Mouse (Mus musculus) heart, postnatal 36 days (tissue): ENCODE results near the gene Fcho1. TPM values are rescaled to one million over a fixed set of nuclear protein-coding genes. Genes with fewer than 3 reads are reported as not detected.

Source experiments
- DNase-seq, 2 experiments: peaks; one replicate each; pipeline ENCODE4 v3.0.0; 2021 to 2022
- intact Hi-C: fragments of 180-260 bp; cut with DNase I; formaldehyde crosslinking; loops from one replicate; pipeline ENCODE4 v1.15.1; 2025
- total RNA-seq, 2 experiments: library from RNA; stranded (reverse); gene quantifications; 2 replicates each; pipeline ENCODE4 v1.2.3; 2021

Fcho1 gene
- total RNA-seq, 2 experiments from 2014 or later: 0.56 to 1.2 TPM

DNA sequence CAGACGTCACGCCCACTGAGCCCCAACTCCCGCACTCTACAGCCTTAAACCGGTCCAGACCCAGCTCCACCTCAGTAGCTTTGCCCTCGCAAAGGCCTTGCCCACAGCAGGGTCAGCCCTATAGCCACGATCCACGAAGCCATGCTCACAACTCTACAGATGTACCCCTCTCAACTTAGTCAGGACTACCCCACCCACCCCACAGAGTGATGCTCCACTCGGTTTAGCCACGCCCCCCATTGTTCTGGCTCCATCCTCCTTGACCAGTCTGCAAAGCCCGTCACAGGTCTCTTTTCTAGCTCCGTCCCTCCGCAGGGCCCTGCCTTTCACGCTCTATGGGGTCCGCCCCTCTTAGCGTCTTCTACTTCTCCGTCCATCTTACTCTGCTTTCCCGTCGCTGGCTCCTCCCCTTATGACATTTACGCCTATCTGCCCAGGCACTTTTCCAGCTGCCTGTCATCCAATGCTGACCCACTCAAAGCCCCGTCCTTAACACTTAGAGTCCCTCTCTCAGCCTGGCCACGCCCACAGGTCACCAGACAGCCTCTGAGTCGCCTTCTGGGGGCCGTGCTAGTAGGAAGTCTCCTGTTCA is 39.3 kb downstream of the Fcho1 start:
- intact Hi-C loops: no loop called here
- no peak for DNase-seq

DNA sequence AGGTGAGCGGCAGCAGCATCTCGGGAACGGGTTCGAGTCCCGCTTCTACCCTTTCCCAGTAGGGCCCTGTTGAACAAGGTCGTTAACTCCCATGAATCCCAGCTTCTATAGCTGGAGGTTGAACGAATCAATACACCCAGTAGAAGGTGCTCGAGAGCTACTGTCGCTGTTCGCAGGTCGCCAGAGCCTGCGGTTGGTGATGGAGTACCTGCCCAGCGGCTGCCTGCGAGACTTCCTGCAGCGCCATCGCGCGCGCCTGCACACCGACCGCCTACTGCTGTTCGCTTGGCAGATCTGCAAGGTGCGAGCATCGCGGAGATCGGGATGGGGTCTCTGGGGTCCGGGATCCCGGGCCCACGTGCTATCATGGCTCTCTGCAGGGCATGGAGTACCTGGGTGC is 39.9 kb downstream of the Fcho1 start:
- no peak for DNase-seq
- intact Hi-C loops: no loop called here

DNA sequence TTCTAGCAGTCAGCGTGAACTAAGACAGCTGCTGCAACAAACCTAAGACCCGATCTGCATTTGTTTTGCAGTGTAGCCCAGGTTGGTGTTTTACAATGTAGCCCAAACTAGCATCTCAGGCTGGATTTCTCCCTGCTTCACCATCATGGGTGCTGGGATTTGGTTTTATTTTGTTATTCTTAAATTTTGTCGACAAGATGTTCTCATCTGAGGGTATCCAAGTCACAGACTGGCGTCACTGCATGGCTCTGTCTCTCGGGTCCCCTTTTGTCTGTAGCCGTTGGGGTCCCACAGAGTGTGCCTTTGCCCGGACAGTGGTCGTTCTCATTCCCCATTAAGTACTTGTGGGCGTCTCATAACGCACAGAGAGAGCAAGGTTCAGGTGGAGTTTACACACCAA is 40.8 kb downstream of the Fcho1 start:
- no peak for DNase-seq
- intact Hi-C loops: no loop called here

- DNase-seq: no peak
- intact Hi-C loops: no loop called here
These were observed 42.7 kb downstream of the Fcho1 start for GRCm38 (mm10) chr8:71682832-71683231.

DNA sequence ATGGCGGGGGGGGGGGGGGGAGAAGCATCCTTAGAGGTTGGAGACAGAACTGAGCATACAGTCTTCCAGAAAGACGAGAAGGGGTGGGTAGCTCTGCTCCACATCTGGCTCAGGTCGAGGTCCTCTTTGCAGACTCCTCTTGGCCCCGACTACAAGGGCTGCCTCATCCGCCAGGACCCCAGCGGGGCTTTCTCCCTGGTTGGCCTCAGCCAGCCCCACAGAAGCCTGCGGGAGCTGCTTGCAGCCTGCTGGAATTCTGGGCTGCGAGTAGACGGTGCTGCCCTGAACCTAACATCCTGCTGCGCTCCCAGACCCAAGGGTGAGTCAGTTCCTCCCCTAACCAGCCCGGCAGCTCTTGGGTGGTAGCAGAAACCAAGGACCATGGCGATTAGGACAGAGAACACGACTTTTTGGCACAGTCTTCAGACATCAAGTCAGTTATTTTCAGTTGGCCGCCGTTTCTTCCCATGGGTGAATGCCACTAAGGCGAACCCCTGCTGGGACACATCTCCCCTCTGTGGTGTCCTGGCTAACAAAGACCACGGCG is 44.1 kb downstream of the Fcho1 start:
- intact Hi-C loops: no loop called here
- DNase-seq: no peak

- intact Hi-C loops: no loop called here
- no peak for DNase-seq
These were observed 45.0 kb downstream of the Fcho1 start for GRCm38 (mm10) chr8:71680471-71680870.

GRCm38 (mm10) chr8:71679550-71680168 is 45.9 kb downstream of the Fcho1 start:
- DNase-seq: peak; percentile 48 to 51
- intact Hi-C loops: no loop called here

DNA sequence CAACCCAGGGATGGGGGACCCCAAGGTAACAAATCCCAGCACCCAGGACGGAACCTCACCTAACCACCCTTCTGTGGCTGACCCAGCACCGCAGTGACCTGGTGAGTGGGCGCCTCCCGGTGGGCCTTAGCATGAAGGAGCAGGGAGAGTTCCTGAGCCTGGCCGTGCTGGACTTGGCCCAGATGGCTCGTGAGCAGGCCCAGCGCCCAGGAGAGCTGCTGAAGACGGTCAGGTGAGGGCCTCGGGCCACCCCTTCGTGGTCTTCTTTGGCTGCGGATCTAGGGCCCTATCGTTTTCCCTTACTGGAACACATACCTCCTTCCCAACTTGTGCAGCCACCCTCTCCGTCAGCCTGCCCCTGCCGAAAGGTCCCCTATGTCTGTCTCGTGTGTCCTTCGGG is 46.4 kb downstream of the Fcho1 start:
- DNase-seq: no peak
- intact Hi-C loops: no loop called here

DNA sequence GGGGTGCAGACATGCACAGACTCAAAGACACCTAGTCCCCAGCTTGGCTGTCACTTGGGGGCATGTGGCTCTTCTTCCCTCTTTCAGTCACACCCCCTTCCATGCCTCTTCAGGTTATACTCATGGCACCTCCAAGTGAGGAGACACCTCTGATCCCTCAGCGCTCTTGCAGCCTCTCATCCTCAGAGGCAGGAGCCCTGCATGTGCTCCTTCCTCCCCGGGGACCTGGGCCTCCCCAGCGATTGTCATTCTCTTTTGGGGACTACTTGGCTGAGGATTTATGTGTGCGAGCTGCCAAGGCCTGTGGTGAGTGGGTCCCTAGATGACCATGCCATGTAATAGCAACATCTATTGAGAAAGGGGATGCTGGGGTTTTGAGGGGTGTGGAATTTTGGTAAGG is 47.3 kb downstream of the Fcho1 start:
- DNase-seq: no peak
- intact Hi-C loops: no loop called here

DNA sequence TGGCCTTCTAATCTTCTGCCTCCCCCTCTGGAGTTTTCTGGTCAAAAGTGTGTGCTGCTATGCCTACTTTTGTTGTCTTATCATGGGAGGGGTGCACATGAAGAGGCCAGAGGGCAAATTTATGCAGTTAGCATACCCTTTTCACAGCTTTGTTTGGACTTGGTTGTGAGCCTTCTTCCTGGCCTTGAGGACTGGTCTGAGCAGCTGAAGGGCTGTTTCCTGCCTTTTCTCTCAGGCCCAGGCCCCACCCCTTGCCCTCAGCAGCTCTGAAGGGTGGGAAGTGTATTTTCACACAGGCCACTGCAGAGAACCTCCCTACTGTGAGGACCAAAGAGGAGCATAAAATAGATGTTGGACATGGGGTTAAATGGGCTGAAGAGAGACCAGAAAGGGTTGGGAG is 48.0 kb downstream of the Fcho1 start:
- peak; percentile 43 to 48 for DNase-seq
- intact Hi-C loops: loop anchor here (2.0 kb wide), 1 partner anchor 23 kb away; the partner anchor contains the start of gene B3gnt3

- DNase-seq: no peak
- intact Hi-C loops: loop anchor here (2.0 kb wide), 1 partner anchor 24 kb away; the partner anchor contains the start of gene B3gnt3
These were observed 48.7 kb downstream of the Fcho1 start for GRCm38 (mm10) chr8:71676803-71677202.

- intact Hi-C loops: loop anchor here (2.0 kb wide), 1 partner anchor 25 kb away; the partner anchor contains the start of gene B3gnt3
- DNase-seq: peak; percentile 70 to 82
These were observed 49.3 kb downstream of the Fcho1 start, which contains the start of gene Jak3 for GRCm38 (mm10) chr8:71676020-71676741. TSS of gene Jak3 (plus strand) at chr8:71676296.

GRCm38 (mm10) chr8:71675456-71676019 is 50.0 kb downstream of the Fcho1 start:
- intact Hi-C loops: loop anchor here (2.0 kb wide), 1 partner anchor 25 kb away; the partner anchor contains the start of gene B3gnt3
- no peak for DNase-seq

- intact Hi-C loops: no loop called here
- DNase-seq: no peak
These were observed 51.4 kb downstream of the Fcho1 start for GRCm38 (mm10) chr8:71674071-71674470.

DNA sequence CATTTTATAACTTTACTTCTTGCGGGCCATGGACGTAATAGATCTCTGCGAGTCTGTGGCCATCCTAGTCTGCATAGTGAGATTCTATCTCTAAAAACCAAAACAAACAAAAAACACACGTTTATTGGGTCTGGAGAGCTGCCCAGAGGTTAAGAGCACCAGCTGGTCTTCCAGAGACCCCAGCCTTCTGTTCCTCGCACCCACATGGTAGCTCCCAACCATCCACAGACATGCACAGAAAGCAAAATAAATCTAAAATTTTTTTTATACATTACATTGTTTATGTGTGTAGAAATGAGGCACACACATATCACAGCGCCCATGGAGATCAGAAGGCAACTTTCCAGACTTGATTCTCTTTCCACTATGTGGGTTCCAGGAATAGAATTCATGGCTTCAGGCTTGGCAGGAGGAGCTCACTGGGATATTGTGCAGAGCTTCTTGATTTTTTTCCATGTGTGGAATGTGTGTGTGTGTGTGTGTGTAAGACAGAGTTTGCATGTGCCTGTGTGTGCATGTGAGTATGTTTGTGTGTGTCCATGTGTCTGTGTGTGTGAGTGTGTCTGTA is 53.3 kb downstream of the Fcho1 start:
- intact Hi-C loops: no loop called here
- no peak for DNase-seq

DNA sequence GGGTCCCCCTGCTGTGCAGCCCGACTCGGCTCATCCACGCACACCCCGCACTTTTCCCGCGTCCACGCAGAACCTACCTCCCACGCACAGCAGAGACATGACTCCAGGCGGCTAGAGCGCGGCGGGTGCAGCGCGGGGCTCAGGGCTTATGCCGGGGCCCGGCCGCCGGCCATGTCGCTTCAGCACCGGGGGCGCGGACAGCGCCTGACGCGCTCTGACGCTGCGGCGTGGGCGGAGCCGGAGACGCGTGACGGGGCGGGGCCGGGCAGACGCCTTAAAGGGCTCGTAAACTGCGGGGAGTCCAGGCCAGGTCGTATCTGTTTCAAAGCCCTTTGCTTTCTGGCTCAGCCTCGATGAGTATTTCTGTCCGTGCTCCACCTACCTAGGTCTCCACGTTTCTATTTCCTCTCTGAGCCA is 54.0 kb downstream of the Fcho1 start, which contains the start of gene Unc13a:
Gene Unc13a (minus strand): TSS at position 209 of the 417 bp plus-strand sequence.
- intact Hi-C loops: no loop called here
- peak; percentile 92 to 96 for DNase-seq

GRCm38 (mm10) chr8:71670621-71671548 is 54.6 kb downstream of the Fcho1 start:
- intact Hi-C loops: no loop called here
- no peak for DNase-seq

GRCm38 (mm10) chr8:71670198-71670597 is 55.3 kb downstream of the Fcho1 start:
- intact Hi-C loops: no loop called here
- no peak for DNase-seq

DNA sequence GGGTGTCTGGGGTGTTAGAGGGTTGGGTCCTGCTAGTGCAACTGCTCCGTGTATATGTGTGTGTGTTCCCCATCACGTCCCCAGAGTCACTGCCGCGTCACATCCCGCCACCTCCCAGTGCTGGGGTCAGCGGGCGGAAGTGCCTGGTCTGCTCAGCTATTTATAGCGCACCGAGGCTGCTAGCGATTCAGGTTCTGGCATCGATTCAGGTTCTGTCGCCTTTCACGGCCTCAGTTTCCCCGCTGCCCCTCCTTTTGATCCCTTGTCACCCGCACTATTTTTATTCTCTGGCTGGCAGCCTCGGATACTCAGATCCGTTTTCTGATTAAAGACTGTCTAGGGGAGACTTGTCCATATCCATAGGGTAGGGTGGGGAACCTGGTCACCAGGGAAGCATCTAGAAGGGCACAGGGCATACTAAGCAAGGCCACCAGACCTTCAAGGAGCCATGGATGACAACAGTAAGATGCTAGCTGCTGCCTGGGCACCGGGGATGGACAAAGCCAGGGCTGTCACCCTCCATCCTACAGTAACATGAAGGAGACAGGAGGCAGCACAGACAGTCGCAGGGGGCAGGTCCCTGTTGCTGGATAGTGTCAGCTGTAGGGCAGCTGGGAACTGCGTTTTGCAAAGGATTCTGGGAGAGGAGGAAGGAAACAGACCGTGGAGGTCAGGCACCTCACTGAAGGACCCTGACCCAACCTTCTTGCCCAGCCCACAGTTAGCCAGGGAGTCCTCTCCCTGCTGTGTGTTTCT is 57.1 kb downstream of the Fcho1 start:
- DNase-seq: peak; percentile 38 to 39
- intact Hi-C loops: no loop called here
